Mouse (Mus musculus): ENCODE measurements around the gene Ugt2b1. TPM values are rescaled to one million over a fixed set of nuclear protein-coding genes. Genes with fewer than 3 reads are reported as not detected.

Ugt2b1 gene
- polyA plus RNA-seq, 1 experiment from 2014 or later, result not detected

DNA sequence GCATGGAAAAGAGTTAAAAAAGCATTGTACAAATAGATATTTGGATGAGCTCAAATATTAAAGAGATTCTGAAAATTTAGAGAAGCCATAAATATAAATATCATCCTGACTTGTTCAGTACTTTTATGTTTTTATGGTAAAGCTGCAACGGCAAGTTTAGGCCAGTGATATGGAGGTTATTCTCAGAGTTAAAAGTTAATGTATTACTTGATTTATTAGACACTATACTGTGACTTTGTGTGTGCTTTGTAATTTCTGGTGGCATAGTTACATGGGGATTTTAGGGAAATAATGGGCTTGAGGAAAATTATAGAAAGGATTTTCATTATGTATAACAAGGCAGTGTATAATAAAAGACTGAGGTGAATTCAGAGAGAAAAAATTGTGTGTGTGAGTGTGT lies 39.2 kb downstream of the Ugt2b1 start:
- H3K27me3 ChIP-seq (replicated peaks; ENCODE audit: insufficient read depth, low read length), result no peaks in the 10 kb centered on the region
- no peak overlapping the region for H3K4me2 ChIP-seq (replicated peaks; ENCODE audit: low read depth, low read length)
- TF ChIP-seq CTCF (IDR thresholded peaks at IDR 0.05), result no peak
- no peak for TF ChIP-seq EP300 (IDR thresholded peaks at IDR 0.05)
- WGBS, result 73% methylated on average over 1 of the region's 1 CpGs
- no peaks in the 10 kb centered on the region for H3K4me1 ChIP-seq (ENCODE audit: insufficient read depth, low read depth, low read length)
- no peak overlapping the region for H3K9ac ChIP-seq (replicated peaks; ENCODE audit: low read depth)
- H3K36me3 ChIP-seq (ENCODE audit: insufficient read depth, low read length), result no peaks in the 10 kb centered on the region
- no peak overlapping the region for H3K27ac ChIP-seq (ENCODE audit: low read length)
- no peak for ATAC-seq
- no peak overlapping the region for H3K4me3 ChIP-seq (ENCODE audit: low read depth, low read length)
- H3K9me3 ChIP-seq (ENCODE audit: low read length), result no peaks in the 10 kb centered on the region
- DNase-seq (ENCODE audit: low spot score), result no peak

DNA sequence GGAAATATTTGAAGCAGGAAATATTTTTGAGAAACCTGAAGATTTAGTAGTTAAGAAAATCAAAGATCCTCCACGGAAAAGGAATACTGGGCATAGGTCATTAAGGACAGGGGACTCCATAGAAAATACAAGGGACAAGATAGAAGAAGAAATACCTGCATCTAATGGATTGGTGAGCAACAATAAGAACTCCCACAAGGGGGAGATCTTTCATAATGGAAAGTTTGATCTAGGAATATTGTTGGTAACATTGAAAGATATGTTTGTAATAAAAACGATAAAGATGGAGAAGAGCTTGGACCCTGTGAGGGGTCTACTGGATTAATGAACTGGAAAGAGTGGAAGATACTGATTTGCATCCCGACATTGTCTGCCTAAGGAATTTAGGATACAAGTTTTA lies 39.7 kb downstream of the Ugt2b1 start:
- H3K9me3 ChIP-seq (ENCODE audit: low read length), result no peaks in the 10 kb centered on the region
- DNase-seq (ENCODE audit: low spot score), result no peak
- H3K4me1 ChIP-seq (ENCODE audit: insufficient read depth, low read depth, low read length), result no peaks in the 10 kb centered on the region
- no peak overlapping the region for H3K4me3 ChIP-seq (ENCODE audit: low read depth, low read length)
- no peak for ATAC-seq
- H3K27ac ChIP-seq (ENCODE audit: low read length), result no peak overlapping the region
- H3K9ac ChIP-seq (replicated peaks; ENCODE audit: low read depth), result no peak overlapping the region
- 40% methylated on average over 3 of the region's 3 CpGs for WGBS
- TF ChIP-seq CTCF (IDR thresholded peaks at IDR 0.05) (peak; percentile 23; the same call in 1 of the 2 replicates), EP300 (IDR thresholded peaks at IDR 0.05) (no peak)
- H3K27me3 ChIP-seq (replicated peaks; ENCODE audit: insufficient read depth, low read length), result no peaks in the 10 kb centered on the region
- H3K36me3 ChIP-seq (ENCODE audit: insufficient read depth, low read length), result no peaks in the 10 kb centered on the region
- H3K4me2 ChIP-seq (replicated peaks; ENCODE audit: low read depth, low read length), result no peak overlapping the region

DNA sequence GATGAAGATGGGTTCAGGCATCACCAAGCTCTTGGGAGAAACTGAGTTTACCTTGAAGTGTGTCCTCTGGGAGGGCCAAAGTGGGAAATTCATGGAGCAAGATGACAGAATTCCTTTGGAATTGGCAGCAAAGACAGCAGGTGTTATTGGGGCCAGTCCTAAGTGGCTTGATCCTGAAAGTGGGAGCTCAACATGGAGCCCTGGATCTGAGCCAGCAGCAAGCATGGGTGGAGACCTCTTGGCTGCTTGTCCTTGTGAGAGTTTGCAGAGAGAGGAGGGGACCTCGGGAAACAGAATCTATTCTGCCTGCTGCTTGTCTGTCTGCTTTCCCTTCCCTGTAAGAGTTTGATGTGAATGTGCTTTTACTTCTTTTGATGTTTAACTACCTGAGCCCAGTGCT lies 54.5 kb downstream of the Ugt2b1 start:
- Histone ChIP-seq H3K9ac (replicated peaks; ENCODE audit: low read depth) (no peak overlapping the region), H3K4me2 (replicated peaks; ENCODE audit: low read depth, low read length) (no peak overlapping the region), H3K27ac (ENCODE audit: low read length) (no peak overlapping the region), H3K9me3 (ENCODE audit: low read length) (no peaks in the 10 kb centered on the region), H3K36me3 (ENCODE audit: insufficient read depth, low read length) (no peaks in the 10 kb centered on the region), H3K27me3 (replicated peaks; ENCODE audit: insufficient read depth, low read length) (no peaks in the 10 kb centered on the region), H3K4me3 (ENCODE audit: low read depth, low read length) (no peak overlapping the region), H3K4me1 (ENCODE audit: insufficient read depth, low read depth, low read length) (no peaks in the 10 kb centered on the region)
- ATAC-seq (no peak), DNase-seq (ENCODE audit: low spot score) (no peak)
- no peak for TF ChIP-seq EP300 (IDR thresholded peaks at IDR 0.05)
- TF ChIP-seq CTCF (IDR thresholded peaks at IDR 0.05), result no peak
- WGBS, result 19% methylated on average over 1 of the region's 1 CpGs

Other genes starting within 250 kb of the Ugt2b1 start
- gene Tmprss11e, start 180.7 kb downstream of the Ugt2b1 start, polyA plus RNA-seq (2015; fragmentation: Nextera tagmentation; extraction: Ambion mirVana), result not detected in 2 replicates
- 26.1 and 29.1 TPM in 2 replicates for gene Ythdc1, start 122.3 kb downstream of the Ugt2b1 start, polyA plus RNA-seq (2015; fragmentation: Nextera tagmentation; extraction: Ambion mirVana)
- gene Ugt2b34, start 19.6 kb downstream of the Ugt2b1 start, polyA plus RNA-seq (2015; fragmentation: Nextera tagmentation; extraction: Ambion mirVana), result 0.08 TPM in 1 of 2 replicates, not detected in the other
- gene Ugt2b35, start 74.3 kb upstream of the Ugt2b1 start, polyA plus RNA-seq (2015; fragmentation: Nextera tagmentation; extraction: Ambion mirVana), result not detected in 2 replicates
- not detected in 2 replicates for gene Ugt2b36, start 166.0 kb upstream of the Ugt2b1 start, polyA plus RNA-seq (2015; fragmentation: Nextera tagmentation; extraction: Ambion mirVana)
- gene Ugt2b5, start 213.8 kb upstream of the Ugt2b1 start, polyA plus RNA-seq (2015; fragmentation: Nextera tagmentation; extraction: Ambion mirVana), result not detected in 2 replicates